Mouse (Mus musculus) limb, embryonic 14.5 days (tissue): ENCODE measurements at regions not wholly inside any gene's neighbourhood (a gene's known extent, or its start where the extent isn't known, plus 50 kb on each side); places are given as distances from the start of the nearest gene placed in this dataset.
A peak's percentile ranks its signal among the peaks of the same experiment; 100 is the strongest.

Experiments used
- ATAC-seq: fragments of 200-750 bp; cut with Nextera tagmentation; 2 replicates; pipeline ENCODE4 v1.8.0; 2017; ENCODE audit warnings: low read depth, moderate number of reproducible peaks, moderate TSS enrichment; ENCODE audit not compliant: low FRiP score
- DNase-seq: peaks from one replicate; pipeline ENCODE4 v3.0.0-alpha.2; 2015; ENCODE audit warnings: low spot score
- H3K27ac ChIP-seq: fragments of 300-500 bp; sonication (generic); replicated peaks from 2 replicates; pipeline ENCODE4 v1.5.1; 2014; ENCODE audit warnings: low read depth, mild to moderate bottlenecking, low read length, moderate library complexity, mixed read lengths
- H3K27me3 ChIP-seq: fragments of 300-500 bp; sonication (generic); 2 replicates; pipeline ENCODE4 v1.6.1; 2014; ENCODE audit warnings: low read length, mixed read lengths; ENCODE audit not compliant: control insufficient read depth, insufficient read depth
- H3K36me3 ChIP-seq: fragments of 300-500 bp; sonication (generic); 2 replicates; pipeline ENCODE4 v1.6.1; 2014; ENCODE audit warnings: mild to moderate bottlenecking, low read length, moderate library complexity, mixed read lengths; ENCODE audit not compliant: control insufficient read depth, insufficient read depth
- H3K4me1 ChIP-seq: fragments of 300-500 bp; sonication (generic); 2 replicates; pipeline ENCODE4 v1.6.1; 2014; ENCODE audit warnings: antibody characterized with exemption, low read length, mixed read lengths; ENCODE audit not compliant: control insufficient read depth, insufficient read depth
- H3K4me2 ChIP-seq: fragments of 300-500 bp; sonication (generic); replicated peaks from 2 replicates; pipeline ENCODE4 v1.6.1; 2014; ENCODE audit warnings: low read depth, mild to moderate bottlenecking, low read length, moderate library complexity; ENCODE audit not compliant: severe bottlenecking
- H3K4me3 ChIP-seq: fragments of 300-500 bp; sonication (generic); replicated peaks from 2 replicates; pipeline ENCODE4 v1.5.1; 2014; ENCODE audit warnings: low read length
- H3K9ac ChIP-seq: fragments of 300-500 bp; sonication (generic); 2 replicates; pipeline ENCODE4 v1.6.1; 2014; ENCODE audit warnings: mild to moderate bottlenecking, low read depth, low read length, moderate library complexity; ENCODE audit not compliant: severe bottlenecking
- H3K9me3 ChIP-seq: fragments of 300-500 bp; sonication (generic); 2 replicates; pipeline ENCODE4 v1.6.1; 2016; ENCODE audit warnings: low read length; ENCODE audit not compliant: control insufficient read depth
- POLR2A ChIP-seq: fragments of 200-500 bp; IDR thresholded peaks from 2 replicates; pipeline ENCODE4 v1.8.0; 2012; ENCODE audit warnings: inconsistent platforms, mild to moderate bottlenecking, moderate library complexity, borderline replicate concordance; ENCODE audit not compliant: insufficient read depth, insufficient read length; ENCODE audit errors: extremely low read depth
- WGBS: fragments of 180-500 bp; shearing (Covaris S2); extraction: QIAGEN DNeasy Blood & Tissue Kit; methylation state at CpG from one replicate; pipeline ENCODE4 v1.1.7; 2014; 5-methylcytosine and 5-hydroxymethylcytosine counted together

- 84% methylated on average over 1 of the region's 1 CpGs for WGBS
Measured at GRCm38 (mm10) chr13:37148627-37149026, 98.6 kb upstream of the F13a1 start.

GRCm38 (mm10) chr13:37147790-37148189 is 97.7 kb upstream of the F13a1 start:
- H3K27me3 ChIP-seq, result no peaks in the 10 kb centered on the region
- no peak overlapping the region for H3K27ac ChIP-seq
- no peak for ATAC-seq
- 83% methylated on average over 8 of the region's 8 CpGs for WGBS
- TF ChIP-seq POLR2A, result no peak
- H3K9me3 ChIP-seq, result no peaks in the 10 kb centered on the region
- no peaks in the 10 kb centered on the region for H3K36me3 ChIP-seq
- H3K4me1 ChIP-seq, result no peaks in the 10 kb centered on the region
- H3K4me2 ChIP-seq, result no peak overlapping the region
- no peak overlapping the region for H3K4me3 ChIP-seq
- DNase-seq, result no peak
- H3K9ac ChIP-seq, result no peak overlapping the region

More at GRCm38 (mm10) chr13:37148627-37149026, 98.6 kb upstream of the F13a1 start:
- ATAC-seq (no peak), DNase-seq (no peak)
- Histone ChIP-seq H3K9me3 (no peaks in the 10 kb centered on the region), H3K4me1 (no peaks in the 10 kb centered on the region), H3K4me3 (no peak overlapping the region), H3K27me3 (no peaks in the 10 kb centered on the region), H3K36me3 (no peaks in the 10 kb centered on the region), H3K4me2 (no peak overlapping the region), H3K9ac (no peak overlapping the region), H3K27ac (no peak overlapping the region)
- no peak for TF ChIP-seq POLR2A

DNA sequence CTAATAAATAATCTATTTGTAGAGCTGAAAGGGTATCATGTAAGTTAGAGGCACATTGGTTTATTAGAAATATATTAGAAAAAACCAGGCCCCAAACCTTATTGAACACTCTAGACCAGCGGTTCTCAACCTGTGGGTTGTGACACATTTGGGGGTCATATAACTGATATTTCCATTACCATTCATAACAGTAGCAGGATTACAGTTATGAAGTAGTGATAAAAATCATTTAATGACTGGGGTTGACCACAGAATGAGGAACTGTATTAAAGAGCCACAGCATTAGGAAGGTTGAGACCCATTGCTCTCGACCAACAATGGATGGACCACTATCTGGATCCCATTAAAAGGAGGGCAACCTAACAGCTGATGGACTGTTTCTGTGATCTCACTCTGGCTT is 92.8 kb upstream of the F13a1 start:
- no peaks in the 10 kb centered on the region for H3K4me1 ChIP-seq
- 75% methylated on average over 2 of the region's 2 CpGs for WGBS
- ATAC-seq, result no peak

GRCm38 (mm10) chr13:37135115-37135514 is 85.1 kb upstream of the F13a1 start:
- Histone ChIP-seq H3K36me3 (no peaks in the 10 kb centered on the region), H3K27me3 (no peaks in the 10 kb centered on the region), H3K9ac (no peak overlapping the region), H3K4me3 (no peak overlapping the region), H3K4me2 (no peak overlapping the region), H3K4me1 (no peaks in the 10 kb centered on the region), H3K9me3 (no peaks in the 10 kb centered on the region), H3K27ac (no peak overlapping the region)
- ATAC-seq (no peak), DNase-seq (no peak)
- WGBS, result 68% methylated on average over 1 of the region's 1 CpGs
- no peak for TF ChIP-seq POLR2A

More for the DNA sequence above, 92.8 kb upstream of the F13a1 start:
- H3K27me3 ChIP-seq, result no peaks in the 10 kb centered on the region
- no peak overlapping the region for H3K4me2 ChIP-seq
- H3K27ac ChIP-seq, result no peak overlapping the region
- no peak for TF ChIP-seq POLR2A
- no peak overlapping the region for H3K9ac ChIP-seq
- no peaks in the 10 kb centered on the region for H3K9me3 ChIP-seq
- H3K36me3 ChIP-seq, result no peaks in the 10 kb centered on the region
- no peak overlapping the region for H3K4me3 ChIP-seq
- DNase-seq, result no peak

GRCm38 (mm10) chr13:37134518-37134917 is 84.5 kb upstream of the F13a1 start:
- no peak for DNase-seq
- no peak overlapping the region for H3K9ac ChIP-seq
- no peaks in the 10 kb centered on the region for H3K27me3 ChIP-seq
- no peak overlapping the region for H3K27ac ChIP-seq
- no peak overlapping the region for H3K4me3 ChIP-seq
- no peaks in the 10 kb centered on the region for H3K4me1 ChIP-seq
- no peaks in the 10 kb centered on the region for H3K36me3 ChIP-seq
- 83% methylated on average over 2 of the region's 2 CpGs for WGBS
- no peaks in the 10 kb centered on the region for H3K9me3 ChIP-seq
- no peak overlapping the region for H3K4me2 ChIP-seq
- TF ChIP-seq POLR2A, result no peak
- ATAC-seq, result no peak

- Histone ChIP-seq H3K27ac (no peak overlapping the region), H3K4me2 (no peak overlapping the region), H3K9ac (no peak overlapping the region), H3K4me1 (no peaks in the 10 kb centered on the region), H3K27me3 (no peaks in the 10 kb centered on the region), H3K9me3 (no peaks in the 10 kb centered on the region), H3K4me3 (no peak overlapping the region), H3K36me3 (no peaks in the 10 kb centered on the region)
- TF ChIP-seq POLR2A, result no peak
- DNase-seq (peak; percentile 10), ATAC-seq (no peak)
- 80% methylated on average over 10 of the region's 10 CpGs for WGBS
Measured at GRCm38 (mm10) chr13:37130637-37131036, 80.6 kb upstream of the F13a1 start.
